Comparison of ENCODE assay signal across 9 mouse cellular contexts in genomic region chr16:33193649-33194048, GRCm38 (mm10). TPM values are rescaled to one million over a fixed set of nuclear protein-coding genes. Genes with fewer than 3 reads are reported as not detected.
DNase-seq lines count a peak whose midpoint lies in the region; ATAC-seq and TF ChIP-seq lines count a peak whose summit lies in the region.
"Had no signal": no experiment of that assay in that cellular context is flagged by ENCODE, and none has a peak within 500 bp of the region (broad histone marks: within the 10 kb centered on the region; RNA-seq: fewer than 3 reads in every experiment).

No protein-coding gene starts in this region.

- no peak overlapping the region for H3K27ac ChIP-seq in forebrain, embryonic 16.5 days (ENCODE audit: low read length)
- H3K27ac ChIP-seq in left cerebral cortex, adult 2 months: no peak overlapping the region
- H3K27ac ChIP-seq: macrophage had no signal

- H3K36me3 ChIP-seq in forebrain, embryonic 16.5 days (ENCODE audit: control insufficient read depth, insufficient read depth): no peaks in the 10 kb centered on the region

- intact Hi-C loops in heart, postnatal 14 days (cut with DNase I): no loop called here
- intact Hi-C loops in heart, postnatal 25 days (cut with DNase I): no loop called here
- intact Hi-C loops in left cerebral cortex, adult 2 months (cut with DNase I): loop anchor here (2.0 kb wide), 1 partner anchor 547 kb away; no protein-coding TSS in a partner anchor

- peaks cover 4% of the 10 kb centered on the region; the same call in 1 of the 2 replicates for H3K4me1 ChIP-seq in forebrain, embryonic 16.5 days (replicated peaks; ENCODE audit: control insufficient read depth, insufficient read depth, low read length)

- DNase-seq in heart, postnatal 14 days: peak; percentile 36 to 58
- DNase-seq in heart, postnatal 25 days (ENCODE audit: low spot score): no peak
- DNase-seq in brain, adult 2 months (ENCODE audit: low read depth, low spot score): peak; percentile 77
- DNase-seq in left cerebral cortex, adult 2 months (ENCODE audit: extremely low spot score in 1 of 2, low spot score in 2 of 2): peak; percentile 42
- DNase-seq in Muller cell, postnatal 12 days (ENCODE audit: inconsistent ontology term): no peak

- no peak overlapping the region for H3K4me2 ChIP-seq in forebrain, embryonic 16.5 days (ENCODE audit: low read length)

- 11% methylated on average over 2 of the region's 2 CpGs for WGBS in forebrain, embryonic 16.5 days

- no peak overlapping the region for H3K9ac ChIP-seq in forebrain, embryonic 16.5 days (replicated peaks; ENCODE audit: low read depth, low read length)

- peak; percentile 82 for ATAC-seq in CD4-positive, CD25-positive, alpha-beta regulatory T cell, adult 4 months
- 0 out of 2 replicates have a peak, but pooled peaks have one; percentile 63 for ATAC-seq in forebrain, embryonic 16.5 days
- peak; percentile 68 for ATAC-seq in monocyte, adult 5-6 weeks (replicated peaks; ENCODE audit: insufficient number of reproducible peaks, low FRiP score, low TSS enrichment, poor library complexity, severe bottlenecking)

- TF ChIP-seq CTCF in left cerebral cortex, adult 2 months (IDR thresholded peaks at IDR 0.05): peak; percentile 81

- no peaks in the 10 kb centered on the region for H3K27me3 ChIP-seq in forebrain, embryonic 16.5 days (replicated peaks; ENCODE audit: control insufficient read depth, insufficient read depth, low read length)

- H3K4me3 ChIP-seq in forebrain, embryonic 16.5 days (replicated peaks; ENCODE audit: low read length): no peak overlapping the region
- H3K4me3 ChIP-seq in left cerebral cortex, adult 2 months: no peak overlapping the region

- no peaks in the 10 kb centered on the region for H3K9me3 ChIP-seq in forebrain, embryonic 16.5 days (ENCODE audit: control insufficient read depth, low read length)

RNA-seq across cellular contexts. Expression of gene Osbpl11, which starts 8.8 kb away (rescaled TPM):
- total RNA-seq in heart, postnatal 14 days (2021): 10 to 100 TPM; 22.9 to 23.2 TPM
- 10 to 100 TPM; 18.3 to 20.4 TPM for total RNA-seq in heart, postnatal 25 days (2021)
- polyA plus RNA-seq in CD4-positive, CD25-positive, alpha-beta regulatory T cell, adult 4 months (2017; shearing (Covaris generic)): 1 to 10 TPM; 5.1 to 8.6 TPM
- 16.7 and 18.1 TPM in 2 replicates for polyA plus RNA-seq in forebrain, embryonic 16.5 days (2015; fragmentation: Nextera tagmentation; extraction: Ambion mirVana)
- 10 to 100 TPM; 16.6 to 18.7 TPM for total RNA-seq in left cerebral cortex, adult 2 months (2021)
- total RNA-seq in monocyte, adult 5-6 weeks (2017): 28.0 to 41.0 TPM (median 29.8 TPM) in 3 replicates

RNA-seq across cellular contexts. Expression of gene Snx4, which starts 57.6 kb away (rescaled TPM):
- total RNA-seq in heart, postnatal 14 days (2021): 10 to 100 TPM; 30.9 to 34.3 TPM
- total RNA-seq in heart, postnatal 25 days (2021): 10 to 100 TPM; 24.0 to 25.6 TPM
- 10 to 100 TPM; 87.7 to 96.3 TPM for polyA plus RNA-seq in CD4-positive, CD25-positive, alpha-beta regulatory T cell, adult 4 months (2017; shearing (Covaris generic))
- 87.0 and 93.2 TPM in 2 replicates for polyA plus RNA-seq in forebrain, embryonic 16.5 days (2015; fragmentation: Nextera tagmentation; extraction: Ambion mirVana)
- 10 to 100 TPM; 32.0 to 33.2 TPM for total RNA-seq in left cerebral cortex, adult 2 months (2021)
- 87.8 to 97.4 TPM (median 89.4 TPM) in 3 replicates for total RNA-seq in monocyte, adult 5-6 weeks (2017)

Comparison
In these comparisons a context has a peak if more than half of its experiments do, and no peak if none do; other contexts are left out.
1. DNase-seq: peak in heart, postnatal 14 days (2 of 2), brain, adult 2 months (single experiment) and left cerebral cortex, adult 2 months (2 of 2); none in heart, postnatal 25 days (single experiment) and Muller cell, postnatal 12 days (single experiment).
2. Peak in every context shown above with its lines, with median percentiles within 50 percentile points of each other: ATAC-seq.